Mouse (Mus musculus): ENCODE results near the gene Bak1. TPM values are rescaled to one million over a fixed set of nuclear protein-coding genes. Genes with fewer than 3 reads are reported as not detected.

The Bak1 gene
- polyA plus RNA-seq, 1 experiment from 2014 or later = 8.1 TPM

GRCm38 (mm10) chr17:26971247-26971905, 57.4 kb downstream of the Bak1 start:
- Histone ChIP-seq H3K36me3 (peaks cover 11% of the 10 kb centered on the region; the same call in 1 of the 2 replicates), H3K27me3 (replicated peaks) (no peaks in the 10 kb centered on the region), H3K4me1 (replicated peaks) (peaks cover 33% of the 10 kb centered on the region), H3K27ac (peak overlapping the region; percentile 7; the same call in 1 of the 2 replicates), H3K9me3 (no peaks in the 10 kb centered on the region), H3K4me3 (replicated peaks) (peak overlapping the region; percentile 89), H3K4me2 (replicated peaks) (peak overlapping the region; percentile 83), H3K9ac (peak overlapping the region; percentile 23; the same call in 1 of the 2 replicates)
- 61% methylated on average over 8 of the region's 8 CpGs for WGBS
- ATAC-seq = no peak

- H3K36me3 ChIP-seq = peaks cover 8% of the 10 kb centered on the region; the same call in 1 of the 2 replicates
- ATAC-seq = no peak
- no peak overlapping the region for H3K9ac ChIP-seq
- no peaks in the 10 kb centered on the region for H3K9me3 ChIP-seq
- H3K27me3 ChIP-seq (replicated peaks) = no peaks in the 10 kb centered on the region
- H3K4me2 ChIP-seq (replicated peaks) = no peak overlapping the region
- no peak overlapping the region for H3K27ac ChIP-seq
- peaks cover 25% of the 10 kb centered on the region for H3K4me1 ChIP-seq (replicated peaks)
- 64% methylated on average over 12 of the region's 12 CpGs for WGBS
- H3K4me3 ChIP-seq (replicated peaks) = no peak overlapping the region
These were observed 58.6 kb downstream of the Bak1 start for GRCm38 (mm10) chr17:26970221-26970620.

Other genes with a start within 250 kb of the Bak1 start
- gene Bnip1, start 247.9 kb downstream of the Bak1 start, polyA plus RNA-seq (2015; fragmentation: Nextera tagmentation; extraction: Ambion mirVana) = 48.7 and 50.1 TPM in 2 replicates
- gene Nkx2-5, start 184.0 kb downstream of the Bak1 start, polyA plus RNA-seq (2015; fragmentation: Nextera tagmentation; extraction: Ambion mirVana) = 0.14 TPM in 1 of 2 replicates, not detected in the other
- gene Kifc5b, start 111.9 kb downstream of the Bak1 start, polyA plus RNA-seq (2015; fragmentation: Nextera tagmentation; extraction: Ambion mirVana) = 5.1 and 6.5 TPM in 2 replicates
- 6.6 and 6.9 TPM in 2 replicates for gene Phf1, start 96.0 kb downstream of the Bak1 start, polyA plus RNA-seq (2015; fragmentation: Nextera tagmentation; extraction: Ambion mirVana)
- 246 and 261 TPM in 2 replicates for gene Cuta, start 89.4 kb downstream of the Bak1 start, polyA plus RNA-seq (2015; fragmentation: Nextera tagmentation; extraction: Ambion mirVana)
- gene Syngap1, start 87.8 kb downstream of the Bak1 start, polyA plus RNA-seq (2015; fragmentation: Nextera tagmentation; extraction: Ambion mirVana) = 1.2 and 1.6 TPM in 2 replicates
- 14.0 and 14.2 TPM in 2 replicates for gene Zbtb9, start 55.8 kb downstream of the Bak1 start, polyA plus RNA-seq (2015; fragmentation: Nextera tagmentation; extraction: Ambion mirVana)
- 13.0 and 14.5 TPM in 2 replicates for gene Itpr3, start 28.3 kb upstream of the Bak1 start, polyA plus RNA-seq (2015; fragmentation: Nextera tagmentation; extraction: Ambion mirVana)
- 266 and 272 TPM in 2 replicates for gene Uqcc2, start 104.9 kb upstream of the Bak1 start, polyA plus RNA-seq (2015; fragmentation: Nextera tagmentation; extraction: Ambion mirVana)
- 0.06 and 0.14 TPM in 2 replicates for gene Ip6k3, start 138.8 kb upstream of the Bak1 start, polyA plus RNA-seq (2015; fragmentation: Nextera tagmentation; extraction: Ambion mirVana)
- 10.9 and 12.2 TPM in 2 replicates for gene Lemd2, start 175.5 kb upstream of the Bak1 start, polyA plus RNA-seq (2015; fragmentation: Nextera tagmentation; extraction: Ambion mirVana)

Measured in intestine, embryonic 15.5 days (tissue).